Mouse (Mus musculus): ENCODE measurements around the gene Nbas.

The Nbas gene

DNA sequence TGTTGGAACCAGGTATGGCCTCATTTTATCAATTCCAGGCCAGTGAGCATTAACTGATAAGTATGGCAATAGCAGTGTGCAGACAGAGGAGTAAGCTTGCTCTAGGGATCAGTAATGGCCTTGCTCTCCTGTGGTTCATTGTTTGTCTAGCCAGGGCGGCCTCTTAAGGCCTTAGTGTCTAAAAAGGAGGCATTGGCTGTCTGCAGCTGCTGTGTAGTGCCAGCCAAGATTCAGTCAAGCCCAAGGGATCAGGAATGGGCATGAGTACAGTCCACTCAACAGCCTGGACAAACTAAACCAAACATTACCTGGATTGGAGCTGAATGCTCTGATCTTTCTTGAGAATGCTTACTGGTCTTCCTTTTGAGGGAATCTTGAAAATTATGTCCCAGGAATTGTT is 120.7 kb downstream of the Nbas start:
- in situ Hi-C loops (cut with MboI, MseI) = no loop called here

GRCm38 (mm10) chr12:13410191-13410590 is 141.3 kb downstream of the Nbas start:
- in situ Hi-C loops (cut with MboI, MseI) = no loop called here

DNA sequence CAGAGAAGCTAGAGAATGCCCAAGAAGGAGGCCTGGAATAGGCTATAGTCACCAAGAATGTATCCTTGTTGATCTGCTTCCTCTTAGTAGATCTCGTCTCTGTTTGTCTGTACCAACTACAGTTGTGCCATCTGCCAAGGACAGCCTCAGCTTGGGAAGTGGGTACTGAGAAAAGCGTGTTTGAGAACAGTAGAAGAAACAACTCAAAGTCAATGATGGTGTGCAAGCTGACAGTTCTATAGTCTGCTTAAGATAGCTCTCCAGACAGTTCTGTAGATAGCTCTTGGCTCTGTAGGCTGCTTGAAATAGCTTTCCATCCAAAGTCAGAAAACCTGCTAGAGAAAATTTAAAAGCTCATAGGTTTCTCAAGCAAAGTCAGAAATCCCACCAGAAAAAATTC is 149.7 kb downstream of the Nbas start:
- in situ Hi-C loops (cut with MboI, MseI) = no loop called here

- in situ Hi-C loops (cut with MboI, MseI) = no loop called here
Measured at GRCm38 (mm10) chr12:13430219-13430618, 161.3 kb downstream of the Nbas start.

- in situ Hi-C loops (cut with MboI, MseI) = no loop called here
Measured at GRCm38 (mm10) chr12:13444653-13445431, 175.9 kb downstream of the Nbas start.

DNA sequence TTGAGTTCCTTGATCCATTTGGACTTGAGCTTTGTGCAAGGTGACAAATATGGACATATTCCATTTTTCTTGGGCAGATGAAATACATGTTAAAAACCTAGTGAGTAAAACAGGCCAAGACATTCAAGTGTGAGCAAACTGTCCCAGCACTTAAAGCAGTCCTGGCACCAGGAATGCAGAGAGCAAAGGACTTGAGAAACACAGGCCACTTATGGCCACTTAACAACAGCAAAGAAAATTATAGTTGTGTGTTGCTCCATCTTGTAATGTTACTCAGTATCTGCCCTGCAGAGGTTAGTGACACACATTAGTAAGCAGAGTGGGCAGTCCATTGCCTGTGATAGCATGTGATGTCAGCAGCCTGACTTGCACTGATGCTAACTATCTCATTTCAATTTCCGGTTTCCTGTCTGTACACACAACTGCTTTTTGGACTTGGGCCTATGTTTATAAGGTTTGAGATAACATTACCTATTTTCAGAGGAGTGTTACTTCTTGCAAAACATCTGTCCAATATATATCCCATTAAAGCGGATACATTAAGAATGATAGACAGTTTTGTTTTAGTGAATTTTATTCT is 176.6 kb downstream of the Nbas start:
- in situ Hi-C loops (cut with MboI, MseI) = no loop called here

DNA sequence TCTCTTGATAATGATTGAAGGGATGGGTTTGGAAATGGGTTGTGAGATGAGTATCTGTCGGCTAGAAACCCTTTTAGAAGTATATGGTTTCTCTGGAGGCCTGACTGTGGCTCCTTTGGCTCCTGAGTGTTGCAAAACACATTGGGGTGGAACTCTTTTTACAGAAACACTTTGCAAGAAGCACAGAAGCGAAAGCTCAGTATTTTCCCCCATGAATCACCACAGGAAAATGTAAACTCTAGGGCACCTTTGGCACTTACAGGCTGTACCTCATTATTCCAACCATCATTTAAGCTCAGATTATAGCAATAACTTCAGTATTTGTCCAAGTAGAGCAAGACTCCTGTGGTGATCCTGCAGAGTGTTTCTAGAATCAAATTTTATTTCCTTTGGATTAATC is 180.0 kb downstream of the Nbas start:
- in situ Hi-C loops (cut with MboI, MseI) = no loop called here

- in situ Hi-C loops (cut with MboI, MseI) = no loop called here
Measured at GRCm38 (mm10) chr12:13452050-13452449, 183.1 kb downstream of the Nbas start.

GRCm38 (mm10) chr12:13460223-13460853 is 191.4 kb downstream of the Nbas start:
- in situ Hi-C loops (cut with MboI, MseI) = no loop called here

- in situ Hi-C loops (cut with MboI, MseI) = no loop called here
Measured at GRCm38 (mm10) chr12:13461558-13462153, 192.7 kb downstream of the Nbas start.

DNA sequence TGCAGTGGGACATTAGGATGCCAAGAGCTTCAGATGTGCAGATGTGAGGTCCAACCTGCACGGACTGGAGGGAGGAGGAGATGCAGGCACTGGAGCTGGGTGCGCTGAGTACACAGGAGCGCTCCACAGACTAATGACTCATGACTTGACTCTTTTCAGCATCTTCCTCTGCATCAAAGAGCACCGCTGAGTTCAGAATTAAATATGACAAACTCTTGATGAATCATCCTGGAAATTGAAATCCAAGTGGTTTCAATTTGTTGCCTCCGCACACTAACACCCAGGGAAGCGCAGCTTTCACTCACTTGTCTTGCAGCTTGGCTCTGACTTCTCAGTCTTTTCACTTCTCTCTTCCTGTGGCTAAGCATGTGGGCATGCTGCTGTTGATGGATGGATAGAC is 193.5 kb downstream of the Nbas start:
- in situ Hi-C loops (cut with MboI, MseI) = no loop called here

DNA sequence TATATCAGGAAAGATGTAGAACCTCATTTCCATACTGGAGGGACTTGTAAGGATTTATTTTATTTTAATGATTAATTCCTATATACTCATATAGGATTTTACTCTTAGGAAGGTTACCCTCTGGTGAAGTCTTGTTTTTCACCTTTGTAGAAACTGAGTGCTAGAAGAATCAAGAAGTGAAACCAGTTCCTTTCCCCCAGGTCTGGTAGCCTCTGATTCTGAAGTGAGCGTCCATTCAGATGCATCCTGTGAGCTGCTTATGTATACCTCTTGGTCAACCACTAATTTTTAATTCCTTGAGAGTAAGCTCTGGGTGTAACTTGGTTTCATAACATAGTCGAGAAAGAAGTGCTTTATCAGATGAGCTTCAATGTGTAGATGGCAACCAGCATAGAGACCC is 196.6 kb downstream of the Nbas start:
- in situ Hi-C loops (cut with MboI, MseI) = no loop called here

DNA sequence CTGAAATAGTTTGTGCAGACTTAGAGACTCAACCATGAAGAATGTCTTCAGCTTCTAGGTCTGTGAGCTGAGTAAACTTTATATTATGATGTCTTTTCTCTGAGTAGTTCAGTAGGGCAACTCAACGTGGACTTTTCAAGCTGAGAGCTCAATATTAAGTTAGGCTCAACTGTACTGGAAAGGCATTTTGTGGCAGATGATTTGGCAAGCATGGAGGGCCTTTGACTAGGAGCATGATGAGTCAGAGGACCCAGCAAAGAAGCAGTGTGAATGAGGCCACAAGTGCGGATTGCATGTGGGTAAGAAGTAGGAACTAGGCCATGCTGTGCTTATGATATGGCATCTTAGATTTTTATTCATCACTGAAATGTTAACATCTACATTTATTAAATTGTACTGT is 205.9 kb downstream of the Nbas start:
- in situ Hi-C loops (cut with MboI, MseI) = no loop called here

- in situ Hi-C loops (cut with MboI, MseI) = no loop called here
Measured at GRCm38 (mm10) chr12:13479163-13479562, 210.2 kb downstream of the Nbas start.

- in situ Hi-C loops (cut with MboI, MseI) = no loop called here
Measured at GRCm38 (mm10) chr12:13486278-13486677, 217.3 kb downstream of the Nbas start.

DNA sequence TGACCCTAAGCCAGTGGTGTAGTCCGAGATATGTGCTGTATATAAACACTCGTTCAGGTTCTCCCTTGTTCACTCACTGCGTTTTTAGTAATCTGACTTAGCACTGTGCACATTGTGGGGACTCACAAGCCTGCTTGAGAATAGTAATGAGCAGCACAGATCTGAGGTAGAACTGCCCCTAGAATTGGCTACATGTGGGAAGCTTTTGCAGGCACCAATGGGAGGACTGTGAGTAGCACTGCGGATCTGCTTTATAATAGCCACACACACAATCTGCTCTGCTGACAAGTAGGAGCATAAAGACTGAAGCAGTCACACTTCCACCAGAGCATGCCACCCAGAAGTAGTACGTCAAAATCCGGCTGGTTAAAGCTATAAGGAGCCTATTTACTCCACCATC is 228.3 kb downstream of the Nbas start:
- in situ Hi-C loops (cut with MboI, MseI) = no loop called here

GRCm38 (mm10) chr12:13499237-13499889 is 230.4 kb downstream of the Nbas start:
- in situ Hi-C loops (cut with MboI, MseI) = no loop called here

GRCm38 (mm10) chr12:13500191-13500590 is 231.3 kb downstream of the Nbas start:
- in situ Hi-C loops (cut with MboI, MseI) = no loop called here

GRCm38 (mm10) chr12:13504771-13505444 is 236.0 kb downstream of the Nbas start:
- in situ Hi-C loops (cut with MboI, MseI) = no loop called here

GRCm38 (mm10) chr12:13518082-13518481 is 249.1 kb downstream of the Nbas start:
- in situ Hi-C loops (cut with MboI, MseI) = no loop called here

- in situ Hi-C loops (cut with MboI, MseI) = no loop called here
Measured at GRCm38 (mm10) chr12:13519413-13519812, 250.5 kb downstream of the Nbas start.
